Mouse (Mus musculus) neutrophil, adult 59 days (primary cell): Measurements from ENCODE around the gene Ubap2l. TPM values are rescaled to one million over a fixed set of nuclear protein-coding genes. Genes with fewer than 3 reads are reported as not detected.

Source experiments
- total RNA-seq, 2 experiments: library from RNA; stranded (reverse); gene quantifications; 1 replicate in 1 of 2; 2 replicates in 1 of 2; pipeline ENCODE4 v1.2.4; 2023

Gene Ubap2l
- total RNA-seq, result 100 to 1,000 TPM; 127 to 154 TPM

DNA sequence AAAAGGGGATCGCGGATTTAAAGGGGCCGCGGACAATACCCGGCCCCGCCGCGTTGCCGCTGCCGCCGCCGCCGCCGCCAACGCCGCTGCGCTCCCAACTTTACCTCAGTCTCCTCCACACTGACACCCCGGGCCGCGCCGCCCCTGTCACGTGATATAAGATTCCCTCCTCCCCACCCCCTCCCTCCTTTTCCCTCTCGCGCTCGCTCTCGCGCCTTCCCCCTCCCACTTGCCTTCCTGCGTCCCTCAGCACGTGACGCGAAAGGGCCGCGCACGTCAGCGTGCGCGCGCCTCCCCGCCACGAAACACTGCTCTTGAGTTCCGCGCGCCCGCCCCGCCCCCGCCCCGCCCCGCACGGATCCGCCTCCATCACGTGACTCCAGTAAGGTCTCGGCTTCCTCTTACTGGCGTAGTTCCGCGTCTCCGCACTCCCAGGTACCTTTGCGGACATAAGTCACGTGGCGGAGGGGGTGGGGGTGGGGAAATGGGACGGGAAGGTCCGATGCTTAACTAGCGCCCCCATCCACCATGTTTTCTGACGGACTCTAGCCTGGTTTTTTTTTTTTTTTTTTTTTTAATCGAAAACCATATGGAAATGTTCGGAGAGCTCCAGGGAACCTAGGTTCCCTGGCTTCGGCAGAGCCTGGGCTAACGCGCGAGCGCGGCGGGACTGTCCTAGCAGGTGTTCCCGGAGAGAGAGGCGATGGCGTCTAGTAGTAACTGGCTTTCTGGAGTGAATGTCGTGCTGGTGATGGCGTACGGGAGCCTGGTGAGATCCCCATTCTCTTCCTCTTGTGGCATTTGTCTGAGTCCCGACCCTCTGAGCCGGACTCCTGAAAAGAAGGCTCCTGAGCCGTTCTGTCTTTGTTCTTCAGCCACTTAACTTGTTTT, at the start of gene Ubap2l:
Ubap2l (minus strand) TSS at position 278 of the 891 bp plus-strand sequence.

DNA sequence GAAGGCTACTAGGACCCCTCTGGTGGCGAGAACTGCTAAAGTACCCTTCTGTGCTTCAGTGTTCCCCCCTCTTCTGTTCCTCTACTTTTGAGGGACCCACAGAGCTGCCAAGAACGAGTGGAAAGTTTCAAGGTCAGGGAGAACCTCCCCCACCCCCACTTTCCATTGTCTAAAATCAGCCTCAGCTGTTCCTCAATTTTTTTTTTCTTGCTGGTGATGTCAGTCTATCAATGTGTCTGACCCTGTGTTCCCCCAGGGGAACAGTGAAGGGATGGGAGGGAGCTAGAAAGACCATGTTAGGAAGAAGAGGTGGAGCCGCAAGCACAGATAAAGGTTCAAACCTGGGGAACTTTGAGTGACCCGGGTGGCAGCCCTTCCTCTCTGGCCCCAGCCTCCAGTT, 19.9 kb upstream of the Ubap2l start, which contains the start of gene Tpm3:
Tpm3 (plus strand) TSS at position 356 of the 400 bp plus-strand sequence.

DNA sequence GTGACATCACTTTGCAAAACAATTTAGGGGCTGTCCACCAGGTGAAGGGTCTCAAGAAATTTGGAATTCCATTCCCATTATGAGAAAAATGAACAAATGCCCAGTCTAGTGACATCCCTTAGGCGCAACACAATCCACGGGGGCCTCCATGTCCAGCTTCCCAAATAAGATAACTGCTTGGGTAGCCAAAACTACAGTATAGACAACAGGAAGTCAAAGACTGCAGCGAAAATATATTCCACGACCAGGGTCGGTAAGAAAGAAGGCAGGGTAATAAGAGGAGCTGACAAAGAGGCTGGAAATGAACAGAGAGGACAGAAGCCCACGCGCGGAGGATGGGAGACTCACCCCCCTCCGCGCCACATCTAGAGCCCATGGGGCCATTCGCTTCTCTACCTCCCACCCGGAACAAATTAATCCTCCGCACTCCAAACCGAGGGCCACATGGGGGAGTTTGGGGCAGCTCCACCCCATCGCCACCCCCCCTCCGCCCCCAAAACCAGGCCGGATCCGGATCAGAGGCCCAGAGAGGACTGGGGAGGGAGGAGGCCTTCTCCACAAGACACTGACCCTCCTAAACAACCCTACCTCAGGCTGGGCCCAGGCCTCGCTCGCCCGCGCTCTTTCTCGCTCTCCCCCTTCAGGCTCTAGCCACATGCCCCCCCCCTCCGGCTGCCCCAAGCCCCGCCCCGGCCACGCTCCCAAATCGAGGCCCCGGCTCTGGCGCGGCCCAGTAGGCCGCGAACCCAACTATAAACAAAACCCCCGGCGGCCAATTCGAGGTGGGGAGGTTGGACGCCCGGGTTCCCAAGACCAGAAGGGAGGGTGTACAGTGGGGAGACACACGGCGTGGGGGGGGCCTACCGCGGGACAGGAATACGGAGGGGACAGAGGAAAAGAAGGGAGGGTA, 732 bp downstream of the Ubap2l start, which contains the start of gene 4933434E20Rik:
4933434E20Rik (plus strand) TSS at position 196 of the 910 bp plus-strand sequence.

DNA sequence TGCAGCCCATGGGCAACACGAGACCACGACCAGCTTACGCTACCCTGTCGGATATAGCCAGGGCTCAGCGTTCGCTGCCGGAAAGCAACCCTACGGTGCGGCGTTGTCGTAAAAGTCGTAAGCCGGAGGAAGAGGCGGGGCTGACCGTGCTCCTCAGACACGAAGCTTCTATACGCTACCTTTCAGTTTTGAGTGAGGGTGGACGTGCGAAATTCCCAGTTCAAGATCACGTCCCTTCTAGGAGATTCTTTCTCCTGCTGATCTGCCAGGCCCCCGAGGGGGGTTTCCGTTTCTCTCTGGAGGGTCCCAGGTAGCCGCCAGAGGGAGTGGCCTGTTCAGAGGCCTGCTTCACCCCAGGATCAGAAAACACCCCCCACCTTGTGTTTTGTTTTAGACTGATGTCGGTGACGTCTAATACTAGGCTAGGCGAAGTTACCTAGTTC, 53.8 kb downstream of the Ubap2l start, which contains the start of gene Hax1:
Hax1 (minus strand) TSS at position 169 of the 443 bp plus-strand sequence.

DNA sequence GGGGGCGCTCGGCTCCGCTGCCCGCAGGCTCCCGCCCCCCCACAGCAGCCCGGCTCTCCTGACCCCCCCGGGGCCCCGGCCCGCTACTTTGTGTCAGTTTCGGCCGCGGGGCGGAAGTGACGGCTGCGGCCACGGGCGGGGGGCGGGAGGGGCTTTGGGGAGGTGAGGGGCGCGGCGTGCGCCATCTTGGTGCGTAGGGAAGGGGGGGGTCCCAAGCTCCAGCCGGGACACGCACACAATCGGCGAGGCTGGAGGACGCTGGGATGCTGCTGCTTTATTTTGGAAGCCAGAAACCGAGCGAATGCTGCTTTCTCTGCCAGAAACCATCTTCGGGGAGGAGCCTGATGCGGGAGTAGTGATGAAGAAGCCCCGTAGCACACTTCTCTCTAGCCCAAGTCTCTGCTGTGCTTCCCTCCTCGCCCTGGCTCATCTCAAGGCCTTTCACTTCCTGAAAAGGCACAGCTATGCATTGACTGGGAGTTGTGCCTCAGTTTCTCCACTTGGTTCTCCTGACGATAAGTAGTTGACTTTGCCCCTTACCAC, 89.1 kb downstream of the Ubap2l start, which contains the start of gene Atp8b2:
Atp8b2 (minus strand) TSS at position 288 of the 543 bp plus-strand sequence.

Other genes with a start within 250 kb of the Ubap2l start
- under 1 TPM; 0.09 TPM for gene She, start 221.3 kb downstream of the Ubap2l start, total RNA-seq
- 100 to 1,000 TPM; 113 to 137 TPM for gene Il6ra, start 139.4 kb downstream of the Ubap2l start, total RNA-seq
- gene Atp8b2, start 89.1 kb downstream of the Ubap2l start, total RNA-seq, result 10 to 100 TPM; 12.7 to 13.2 TPM
- 10 to 100 TPM; 37.6 to 45.4 TPM for gene Hax1, start 53.8 kb downstream of the Ubap2l start, total RNA-seq
- gene 4933434E20Rik, start 992 bp downstream of the Ubap2l start, total RNA-seq, result 10 to 100 TPM; 47.6 to 50.8 TPM
- gene Tpm3, start 20.0 kb upstream of the Ubap2l start, total RNA-seq, result 100 to 1,000 TPM; 808 to 885 TPM
- gene Nup210l, start 51.5 kb upstream of the Ubap2l start, total RNA-seq, result under 1 TPM; 0.77 to 0.84 TPM
- 1,000 to 10,000 TPM; 1,765 to 1,918 TPM for gene Rps27, start 161.0 kb upstream of the Ubap2l start, total RNA-seq
- 1 to 10 TPM; 2.3 to 3.9 TPM for gene Rab13, start 161.1 kb upstream of the Ubap2l start, total RNA-seq
- 10 to 100 TPM; 27.6 to 30.9 TPM for gene Jtb, start 179.0 kb upstream of the Ubap2l start, total RNA-seq
- gene Creb3l4, start 190.9 kb upstream of the Ubap2l start, total RNA-seq, result not detected
- gene Slc39a1, start 195.5 kb upstream of the Ubap2l start, total RNA-seq, result 10 to 100 TPM; 21.0 to 22.9 TPM
- gene Crtc2, start 201.5 kb upstream of the Ubap2l start, total RNA-seq, result 10 to 100 TPM; 59.8 to 70.4 TPM
- 10 to 100 TPM; 49.7 to 67.2 TPM for gene Dennd4b, start 212.6 kb upstream of the Ubap2l start, total RNA-seq
- gene Gatad2b, start 240.6 kb upstream of the Ubap2l start, total RNA-seq, result 10 to 100 TPM; 63.0 to 70.9 TPM